8 mouse cellular contexts compared by ENCODE assay signal in genomic region chr10:68723015-68723414, GRCm38 (mm10). TPM values are rescaled to one million over a fixed set of nuclear protein-coding genes. Genes with fewer than 3 reads are reported as not detected.
DNase-seq lines count a peak whose midpoint lies in the region; ATAC-seq and TF ChIP-seq lines count a peak whose summit lies in the region.

No protein-coding gene starts in this region.

- H3K27me3 ChIP-seq in intestine, embryonic 14.5 days (replicated peaks; ENCODE audit: control insufficient read depth, insufficient read depth, low read length), result no peaks in the 10 kb centered on the region
- H3K27me3 ChIP-seq in intestine, postnatal 0 days (replicated peaks; ENCODE audit: control insufficient read depth, insufficient read depth, low read length), result no peaks in the 10 kb centered on the region
- no peaks in the 10 kb centered on the region for H3K27me3 ChIP-seq in embryonic facial prominence, embryonic 13.5 days
- peaks cover 5% of the 10 kb centered on the region; the same call in 1 of the 2 replicates for H3K27me3 ChIP-seq in limb, embryonic 10.5 days (ENCODE audit: low read depth, poor library complexity, severe bottlenecking)

- H3K27ac ChIP-seq in intestine, embryonic 14.5 days (ENCODE audit: low read depth), result no peak overlapping the region
- H3K27ac ChIP-seq in intestine, postnatal 0 days (ENCODE audit: low read depth, low read length), result no peak overlapping the region
- H3K27ac ChIP-seq in embryonic facial prominence, embryonic 13.5 days, result peak overlapping the region; percentile 85
- H3K27ac ChIP-seq in limb, embryonic 10.5 days, result peak overlapping the region; percentile 82; the same call in 1 of the 2 replicates

- no peak overlapping the region for H3K4me3 ChIP-seq in intestine, embryonic 14.5 days (ENCODE audit: low read depth, low read length)
- H3K4me3 ChIP-seq in intestine, postnatal 0 days (ENCODE audit: low read depth, low read length), result no peak overlapping the region
- H3K4me3 ChIP-seq in embryonic facial prominence, embryonic 13.5 days, result peak overlapping the region; percentile 59
- peak overlapping the region; percentile 63 for H3K4me3 ChIP-seq in limb, embryonic 10.5 days

- no peak for ATAC-seq in intestine, embryonic 14.5 days (replicated peaks; ENCODE audit: low FRiP score, low TSS enrichment, low read depth)
- no peak for ATAC-seq in intestine, postnatal 0 days
- no peak for ATAC-seq in embryonic facial prominence, embryonic 13.5 days (ENCODE audit: insufficient number of reproducible peaks, insufficient read depth, low FRiP score, low TSS enrichment, low read depth)
- peak; percentile 65 for ATAC-seq in neutrophil, adult 5-6 weeks (ENCODE audit: extremely low read depth, insufficient number of reproducible peaks, low FRiP score, poor library complexity, severe bottlenecking)

- no peak for DNase-seq in intestine, embryonic 14.5 days (ENCODE audit: low spot score)
- no peak for DNase-seq in limb, embryonic 10.5 days (ENCODE audit: low spot score)
- no peak for DNase-seq in adrenal gland, postnatal 36 days
- no peak for DNase-seq in cerebellum, postnatal 14 days
- DNase-seq in kidney, adult 18-20 months, result no peak

- H3K4me1 ChIP-seq in intestine, embryonic 14.5 days (replicated peaks; ENCODE audit: control insufficient read depth, insufficient read depth, low read length), result 0 out of 2 replicates have a peak, but pooled peaks cover 4% of the 10 kb centered on the region
- H3K4me1 ChIP-seq in intestine, postnatal 0 days (replicated peaks; ENCODE audit: control insufficient read depth, insufficient read depth, low read length), result 0 out of 2 replicates have a peak, but pooled peaks cover 3% of the 10 kb centered on the region
- peaks cover 34% of the 10 kb centered on the region for H3K4me1 ChIP-seq in embryonic facial prominence, embryonic 13.5 days
- H3K4me1 ChIP-seq in limb, embryonic 10.5 days, result peaks cover 21% of the 10 kb centered on the region

- H3K36me3 ChIP-seq in intestine, embryonic 14.5 days (ENCODE audit: control insufficient read depth, insufficient read depth, low read length), result no peaks in the 10 kb centered on the region
- no peaks in the 10 kb centered on the region for H3K36me3 ChIP-seq in intestine, postnatal 0 days (ENCODE audit: control insufficient read depth, insufficient read depth)
- H3K36me3 ChIP-seq in embryonic facial prominence, embryonic 13.5 days, result no peaks in the 10 kb centered on the region
- H3K36me3 ChIP-seq in limb, embryonic 10.5 days, result no peaks in the 10 kb centered on the region

- TF ChIP-seq CTCF in intestine, postnatal 0 days (IDR thresholded peaks at IDR 0.05; ENCODE audit: low read depth), result no peak

- H3K9ac ChIP-seq in intestine, embryonic 14.5 days (ENCODE audit: low read length), result no peak overlapping the region
- no peak overlapping the region for H3K9ac ChIP-seq in intestine, postnatal 0 days (ENCODE audit: low read depth, low read length)
- H3K9ac ChIP-seq in embryonic facial prominence, embryonic 13.5 days, result peak overlapping the region; percentile 82

- WGBS in intestine, embryonic 14.5 days, result 37% methylated on average over 7 of the region's 7 CpGs
- 65% methylated on average over 7 of the region's 7 CpGs for WGBS in intestine, postnatal 0 days
- WGBS in embryonic facial prominence, embryonic 13.5 days, result 33% methylated on average over 7 of the region's 7 CpGs
- 35% methylated on average over 7 of the region's 7 CpGs for WGBS in limb, embryonic 10.5 days

- H3K4me2 ChIP-seq in intestine, embryonic 14.5 days (ENCODE audit: low read length), result peak overlapping the region; percentile 94
- no peak overlapping the region for H3K4me2 ChIP-seq in intestine, postnatal 0 days (replicated peaks; ENCODE audit: low read depth)
- H3K4me2 ChIP-seq in embryonic facial prominence, embryonic 13.5 days, result peak overlapping the region; percentile 85

- no peaks in the 10 kb centered on the region for H3K9me3 ChIP-seq in intestine, embryonic 14.5 days (ENCODE audit: control insufficient read depth, low read length)
- H3K9me3 ChIP-seq in intestine, postnatal 0 days (ENCODE audit: control insufficient read depth), result no peaks in the 10 kb centered on the region
- H3K9me3 ChIP-seq in embryonic facial prominence, embryonic 13.5 days, result no peaks in the 10 kb centered on the region
- H3K9me3 ChIP-seq in limb, embryonic 10.5 days (replicated peaks), result no peaks in the 10 kb centered on the region

RNA-seq across cellular contexts. Expression of gene Tmem26, which starts 0.4 kb away (rescaled TPM):
- polyA plus RNA-seq in intestine, embryonic 14.5 days (2014; fragmentation: Nextera tagmentation; extraction: Ambion mirVana), result 11.5 and 13.5 TPM in 2 replicates
- polyA plus RNA-seq in intestine, postnatal 0 days (2015; fragmentation: Nextera tagmentation; extraction: Ambion mirVana), result 3.8 and 4.6 TPM in 2 replicates
- 77.8 and 80.4 TPM in 2 replicates for polyA plus RNA-seq in embryonic facial prominence, embryonic 13.5 days (2015; fragmentation: Nextera tagmentation; extraction: Ambion mirVana)
- polyA plus RNA-seq in limb, embryonic 10.5 days (2016; fragmentation: Nextera tagmentation; extraction: Ambion mirVana), result 3.7 and 16.2 TPM in 2 replicates
- total RNA-seq in neutrophil, adult 5-6 weeks (2017), result 2.2 and 3.6 TPM in 2 replicates
- 1 to 10 TPM; 4.2 to 7.9 TPM for total RNA-seq in adrenal gland, postnatal 36 days (2021)

Comparison
In these comparisons a context has a peak if more than half of its experiments do, and no peak if none do; other contexts are left out.
1. H3K27ac ChIP-seq: peak in embryonic facial prominence, embryonic 13.5 days (single experiment) and limb, embryonic 10.5 days (single experiment); none in intestine, embryonic 14.5 days (single experiment) and intestine, postnatal 0 days (single experiment).
2. H3K4me3 ChIP-seq: peak in embryonic facial prominence, embryonic 13.5 days (single experiment) and limb, embryonic 10.5 days (single experiment); none in intestine, embryonic 14.5 days (single experiment) and intestine, postnatal 0 days (single experiment).